Mouse (Mus musculus) liver, embryonic 16.5 days (tissue): Measurements from ENCODE around the gene Vmn1r137. TPM values are rescaled to one million over a fixed set of nuclear protein-coding genes. Genes with fewer than 3 reads are reported as not detected.
"Not testable (repeated sequence)": the region's sequence is repeated elsewhere in the genome, so short reads cannot be mapped to it uniquely, and the experiment has no call there.

ENCODE experiments used
- ATAC-seq: fragments of 200-750 bp; cut with Nextera tagmentation; 2 replicates; pipeline ENCODE4 v1.8.0; 2017; ENCODE audit warnings: low read depth, mild to moderate bottlenecking, moderate number of reproducible peaks, moderate library complexity
- H3K27ac ChIP-seq: fragments of 300-500 bp; sonication (generic); 2 replicates; pipeline ENCODE4 v1.5.1; 2014; ENCODE audit warnings: mild to moderate bottlenecking, low read length
- H3K27me3 ChIP-seq: fragments of 300-500 bp; sonication (generic); 2 replicates; pipeline ENCODE4 v1.6.1; 2014; ENCODE audit warnings: low read depth, low read length, mixed read lengths; ENCODE audit not compliant: control insufficient read depth, insufficient read depth
- H3K36me3 ChIP-seq: fragments of 300-500 bp; sonication (generic); 2 replicates; pipeline ENCODE4 v1.6.1; 2014; ENCODE audit warnings: mild to moderate bottlenecking; ENCODE audit not compliant: control insufficient read depth, insufficient read depth
- H3K4me1 ChIP-seq: fragments of 300-500 bp; sonication (generic); 2 replicates; pipeline ENCODE4 v1.6.1; 2014; ENCODE audit warnings: low read depth, low read length, mixed read lengths; ENCODE audit not compliant: control insufficient read depth
- H3K4me2 ChIP-seq: fragments of 300-500 bp; sonication (generic); 2 replicates; pipeline ENCODE4 v1.6.1; 2014; ENCODE audit warnings: low read depth, low read length, mixed read lengths
- H3K4me3 ChIP-seq: fragments of 300-500 bp; sonication (generic); 2 replicates; pipeline ENCODE4 v1.5.1; 2014; ENCODE audit warnings: low read depth, mild to moderate bottlenecking, low read length
- H3K9ac ChIP-seq: fragments of 300-500 bp; sonication (generic); 2 replicates; pipeline ENCODE4 v1.6.1; 2014; ENCODE audit warnings: low read depth, low read length
- H3K9me3 ChIP-seq: fragments of 300-500 bp; sonication (generic); replicated peaks from 2 replicates; pipeline ENCODE4 v1.6.1; 2016; ENCODE audit warnings: low read length; ENCODE audit not compliant: control insufficient read depth
- WGBS: fragments of 180-500 bp; shearing (Covaris S2); extraction: QIAGEN DNeasy Blood & Tissue Kit; methylation state at CpG from one replicate; pipeline ENCODE4 v1.1.7; 2014; ENCODE audit not compliant: insufficient replicate concordance; 5-methylcytosine and 5-hydroxymethylcytosine counted together
- polyA plus RNA-seq: library from polyadenylated mRNA; unstranded; fragments of >200 nt; fragmentation: Nextera tagmentation; extraction: Ambion mirVana; gene quantifications from 2 replicates; pipeline ENCODE4 v1.2.1, GENCODE M21; 2015

Gene Vmn1r137
- polyA plus RNA-seq, result not detected in 2 replicates

GRCm38 (mm10) chr7:21994287-21994686 is at the start of gene Vmn1r137:
Vmn1r137 (plus strand) TSS chr7:21994587.
- H3K27ac ChIP-seq, H3K9me3 ChIP-seq, ATAC-seq, H3K27me3 ChIP-seq, H3K4me3 ChIP-seq, H3K36me3 ChIP-seq, H3K4me1 ChIP-seq, H3K4me2 ChIP-seq, H3K9ac ChIP-seq: not testable (repeated sequence)
- WGBS, result no CpG with 5 or more reads among the region's 3 CpGs

- H3K9me3 ChIP-seq, H3K36me3 ChIP-seq, H3K9ac ChIP-seq, H3K4me2 ChIP-seq, H3K27ac ChIP-seq, H3K4me3 ChIP-seq, H3K4me1 ChIP-seq, ATAC-seq, H3K27me3 ChIP-seq: not testable (repeated sequence)
- no CpG with 5 or more reads among the region's 2 CpGs for WGBS
Observed at GRCm38 (mm10) chr7:22028797-22029196, 34.4 kb downstream of the Vmn1r137 start, which contains the start of gene Vmn1r138. Vmn1r138 (minus strand) TSS chr7:22028897.

Other genes starting within 250 kb of the Vmn1r137 start
- gene Gm4175, start 233.1 kb upstream of the Vmn1r137 start, polyA plus RNA-seq, result not detected in 2 replicates
- gene Gm4177, start 197.9 kb upstream of the Vmn1r137 start, polyA plus RNA-seq, result not detected in 2 replicates
- gene Vmn1r135, start 162.2 kb upstream of the Vmn1r137 start, polyA plus RNA-seq, result not detected in 2 replicates
- not detected in 2 replicates for gene Gm5725, start 150.3 kb upstream of the Vmn1r137 start, polyA plus RNA-seq
- not detected in 2 replicates for gene Gm5891, start 73.3 kb upstream of the Vmn1r137 start, polyA plus RNA-seq
- not detected in 2 replicates for gene Vmn1r138, start 34.3 kb downstream of the Vmn1r137 start, polyA plus RNA-seq
- gene Gm6176, start 61.7 kb downstream of the Vmn1r137 start, polyA plus RNA-seq, result not detected in 2 replicates
- gene Vmn1r139, start 74.5 kb downstream of the Vmn1r137 start, polyA plus RNA-seq, result not detected in 2 replicates
- not detected in 2 replicates for gene Gm16451, start 123.7 kb downstream of the Vmn1r137 start, polyA plus RNA-seq
- gene Gm10666, start 140.2 kb downstream of the Vmn1r137 start, polyA plus RNA-seq, result not detected in 2 replicates
- gene Vmn1r142, start 169.4 kb downstream of the Vmn1r137 start, polyA plus RNA-seq, result not detected in 2 replicates
- not detected in 2 replicates for gene Vmn1r143, start 194.8 kb downstream of the Vmn1r137 start, polyA plus RNA-seq
- not detected in 2 replicates for gene Gm8653, start 206.7 kb downstream of the Vmn1r137 start, polyA plus RNA-seq
- not detected in 2 replicates for gene Gm8453, start 234.9 kb downstream of the Vmn1r137 start, polyA plus RNA-seq